Mouse (Mus musculus) brain, embryonic 18.5 days (tissue): ENCODE data around the gene Pbp2.

Experiments used
- DNase-seq: peaks from one replicate; pipeline ENCODE4 v3.0.0-alpha.2; 2012; ENCODE audit warnings: low read depth, low spot score

Pbp2 gene

GRCm38 (mm10) chr6:135302421-135303125, 7.6 kb downstream of the Pbp2 start:
- no peak for DNase-seq

- DNase-seq, result no peak
Measured at GRCm38 (mm10) chr6:135300469-135300868, 9.7 kb downstream of the Pbp2 start.

DNA sequence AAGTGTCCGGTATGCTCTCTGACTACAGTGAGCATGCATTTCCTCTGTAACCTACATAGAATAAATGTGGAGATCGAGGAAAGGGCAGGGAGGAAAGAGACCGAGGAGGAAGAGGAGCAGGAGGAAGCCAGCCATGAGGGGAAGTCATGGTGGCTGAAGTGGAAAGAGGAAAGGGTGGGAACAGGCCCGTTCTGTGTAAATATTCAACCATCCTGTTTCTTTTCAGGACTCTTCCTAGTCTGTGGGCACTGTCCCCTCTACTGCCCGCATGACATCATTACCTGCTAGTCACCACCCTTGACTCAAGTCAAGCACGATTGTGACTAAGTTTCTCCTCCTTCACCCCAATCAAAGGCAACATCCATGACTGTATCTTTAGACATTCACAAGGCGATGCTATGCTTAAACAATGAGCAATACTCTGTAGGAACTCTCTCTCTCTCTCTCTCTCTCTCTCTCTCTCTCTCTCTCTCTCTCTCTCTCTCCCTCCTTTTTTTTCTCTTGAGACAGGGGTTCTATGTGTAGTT, 11.1 kb downstream of the Pbp2 start:
- no peak for DNase-seq

- DNase-seq, result no peak
Measured at GRCm38 (mm10) chr6:135297570-135297969, 12.6 kb downstream of the Pbp2 start.

- no peak for DNase-seq
Measured at GRCm38 (mm10) chr6:135296267-135296666, 13.9 kb downstream of the Pbp2 start.

- DNase-seq, result no peak
Measured at GRCm38 (mm10) chr6:135295082-135295861, 14.9 kb downstream of the Pbp2 start.

DNA sequence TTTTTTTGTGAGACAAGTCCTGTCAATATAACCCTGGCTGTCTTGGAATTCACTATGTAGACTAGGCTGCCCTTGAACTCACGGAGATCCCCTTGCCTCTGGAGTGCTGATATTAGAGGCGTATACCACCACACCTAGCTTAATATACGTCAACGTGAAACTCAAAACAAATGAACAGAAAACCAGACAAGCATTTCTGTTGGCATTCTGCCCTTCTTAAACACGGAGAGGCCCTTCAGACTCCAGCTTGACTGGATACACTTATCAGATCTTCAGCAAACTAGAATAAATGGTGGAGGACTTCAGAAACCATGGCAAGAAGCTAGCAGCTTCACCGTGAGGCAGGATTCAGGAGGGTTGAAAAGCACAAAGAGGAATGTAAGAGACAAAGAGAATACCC, 16.1 kb downstream of the Pbp2 start:
- no peak for DNase-seq

- no peak for DNase-seq
Measured at GRCm38 (mm10) chr6:135292391-135292790, 17.8 kb downstream of the Pbp2 start.

- no peak for DNase-seq
Measured at GRCm38 (mm10) chr6:135279856-135280255, 30.3 kb downstream of the Pbp2 start.

DNA sequence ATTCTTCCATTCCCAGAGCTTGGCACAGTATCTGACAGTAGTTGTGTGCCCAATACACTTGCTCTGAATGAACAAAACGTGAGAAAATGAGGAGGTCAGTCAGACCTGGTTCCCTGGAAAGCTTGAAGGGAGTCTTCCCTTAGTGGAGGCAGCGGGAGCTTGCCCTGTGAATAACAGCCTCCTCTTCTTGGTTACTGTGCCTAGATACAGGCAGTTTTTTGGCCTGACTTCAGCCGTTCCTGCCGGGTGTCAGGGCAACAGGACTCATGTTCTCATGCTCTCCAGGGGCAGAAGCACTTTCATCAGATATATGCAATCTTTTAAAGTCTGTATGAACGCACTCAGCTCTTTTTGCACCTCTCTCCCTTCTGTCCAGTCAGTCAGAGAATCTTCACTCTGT, 30.9 kb downstream of the Pbp2 start:
- DNase-seq, result no peak

GRCm38 (mm10) chr6:135278302-135278701, 31.9 kb downstream of the Pbp2 start:
- no peak for DNase-seq

GRCm38 (mm10) chr6:135276474-135277295, 33.5 kb downstream of the Pbp2 start:
- no peak for DNase-seq

DNA sequence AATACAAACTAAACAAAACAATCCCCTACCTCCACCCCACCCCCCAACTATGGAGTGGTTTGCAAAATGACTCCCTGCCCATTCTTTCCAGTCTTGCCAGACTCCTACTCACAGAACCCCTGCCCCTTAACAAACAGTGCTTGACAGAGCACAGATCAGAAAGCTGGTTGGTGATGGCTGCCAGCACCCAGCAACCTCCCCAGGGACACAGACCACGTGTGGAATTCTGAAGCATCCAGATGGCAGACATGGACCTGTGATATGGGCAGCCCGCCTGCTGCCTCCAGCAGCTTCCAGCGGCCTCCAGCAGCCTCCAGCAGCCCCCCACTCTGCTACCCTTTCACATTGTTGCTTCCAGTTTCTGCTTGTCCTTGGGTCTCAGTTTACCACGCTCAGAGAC, 35.0 kb downstream of the Pbp2 start:
- DNase-seq, result no peak

DNA sequence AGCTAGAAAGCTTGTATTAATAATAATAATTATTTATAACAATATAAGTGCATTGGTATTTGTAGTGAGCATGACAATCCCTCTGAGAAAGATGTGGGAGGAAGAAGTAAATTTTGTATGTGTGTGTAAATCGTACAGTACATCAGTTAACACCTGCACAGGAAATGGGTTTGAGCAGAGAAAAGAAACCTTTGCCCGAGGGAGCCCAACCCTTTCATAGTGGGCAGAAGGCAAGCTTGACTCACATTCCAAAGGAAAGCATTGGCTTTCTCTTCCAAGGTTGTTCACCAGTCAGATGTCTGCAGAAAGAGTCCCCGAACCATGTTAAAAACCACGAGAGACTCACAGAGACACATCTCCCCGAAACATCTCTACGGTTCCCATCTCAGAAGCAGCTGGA, 37.1 kb downstream of the Pbp2 start:
- no peak for DNase-seq

DNA sequence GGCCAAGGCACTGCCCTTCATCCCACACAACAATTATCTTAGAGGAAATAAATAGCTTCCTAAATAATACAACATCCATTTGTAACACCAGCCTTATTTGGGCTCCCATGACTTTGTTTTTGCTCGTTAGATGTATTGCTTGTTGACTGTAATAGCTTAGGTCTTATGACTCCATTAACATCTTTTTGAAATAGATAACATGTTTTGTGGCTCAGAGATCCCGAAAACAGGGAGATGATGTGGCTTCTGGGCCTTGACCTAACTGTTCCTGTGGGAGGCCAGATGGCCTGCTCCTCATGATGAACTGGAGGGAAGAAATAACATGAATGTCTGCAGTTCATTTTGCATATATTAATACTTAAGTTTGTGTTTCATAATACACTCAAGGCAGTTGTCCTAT, 38.4 kb downstream of the Pbp2 start:
- no peak for DNase-seq

DNA sequence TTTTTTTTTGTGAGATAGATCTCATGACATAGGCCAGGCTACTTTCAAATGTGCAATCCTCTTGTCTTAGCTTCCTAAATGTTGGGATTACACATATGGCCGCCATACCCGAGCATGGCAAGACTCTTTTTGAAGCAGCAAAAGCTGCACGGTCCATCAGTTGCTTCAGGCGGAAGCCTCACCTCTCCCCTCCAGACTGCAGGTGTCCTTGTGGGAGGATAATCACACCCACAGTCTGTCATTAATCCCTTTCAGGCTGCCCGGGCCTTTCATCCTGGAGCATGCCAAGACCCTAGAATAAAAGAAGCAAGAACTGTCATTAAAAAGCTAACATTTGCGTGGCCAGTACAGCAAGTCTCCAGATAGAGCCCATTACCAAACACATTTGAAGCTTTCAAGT, 40.6 kb downstream of the Pbp2 start:
- DNase-seq, result no peak

GRCm38 (mm10) chr6:135268392-135268791, 41.8 kb downstream of the Pbp2 start:
- DNase-seq, result no peak

DNA sequence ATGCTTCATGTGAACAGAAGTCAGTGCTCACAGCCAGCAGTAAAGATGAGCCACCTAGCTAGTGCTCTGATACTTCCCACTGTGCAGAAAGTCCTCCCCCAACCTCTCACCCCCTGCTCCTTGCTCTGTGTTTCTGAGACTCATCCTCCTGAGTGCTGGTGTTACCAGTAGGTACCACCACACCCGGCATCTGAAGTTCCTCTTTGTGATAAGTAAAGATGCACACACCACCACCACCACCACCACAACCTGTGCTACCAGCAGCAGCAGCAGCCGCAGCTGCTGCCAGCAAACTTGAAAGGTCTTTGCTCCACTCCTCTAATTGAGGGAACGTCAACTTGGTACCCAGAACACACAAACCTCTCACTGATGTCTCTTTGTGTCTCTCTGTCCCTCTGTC, 43.0 kb downstream of the Pbp2 start:
- DNase-seq, result no peak

DNA sequence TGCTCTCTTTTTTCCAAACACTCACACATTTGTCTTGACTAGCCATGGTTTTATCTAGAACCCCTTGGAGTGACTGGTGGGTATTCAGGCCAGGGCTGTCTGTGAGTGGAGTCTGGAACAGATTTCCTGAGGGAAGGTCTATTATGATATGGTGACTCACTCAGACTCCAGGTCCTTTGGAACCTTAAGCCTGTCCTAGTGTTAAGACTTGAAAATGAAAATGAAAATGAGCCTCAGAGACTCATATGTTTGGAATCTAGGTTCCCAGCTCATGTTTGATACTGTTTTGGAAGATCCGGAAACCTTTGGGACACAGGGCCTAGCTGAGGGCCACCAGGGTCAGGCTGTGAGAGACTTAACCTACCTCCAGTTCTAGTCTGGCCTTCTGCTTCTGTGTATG, 44.1 kb downstream of the Pbp2 start:
- no peak for DNase-seq

- no peak for DNase-seq
Measured at GRCm38 (mm10) chr6:135264136-135264535, 46.1 kb downstream of the Pbp2 start.

- no peak for DNase-seq
Measured at GRCm38 (mm10) chr6:135262565-135262964, 47.6 kb downstream of the Pbp2 start.

GRCm38 (mm10) chr6:135261124-135261523, 49.1 kb downstream of the Pbp2 start:
- no peak for DNase-seq
